Mouse (Mus musculus) MEL (cell line): Measurements from ENCODE around the gene Ncapd2. TPM values are rescaled to one million over a fixed set of nuclear protein-coding genes. Genes with fewer than 3 reads are reported as not detected.

ENCODE experiments used
- DNase-seq: peaks from one replicate; pipeline ENCODE4 v3.0.0; 2011; ENCODE audit warnings: low read depth, low spot score
- H3K27ac ChIP-seq: 2 replicates; pipeline ENCODE4 v1.5.1; 2012; ENCODE audit warnings: low read depth, mild to moderate bottlenecking, control low read depth, low read length, moderate library complexity; ENCODE audit not compliant: control insufficient read depth
- H3K27me3 ChIP-seq, 2 experiments: fragments of 150-350 bp in 1 of 2; sonication (generic) in 1 of 2; 2 replicates each; pipeline ENCODE4 v1.6.1; 2012; ENCODE audit warnings: low read length in 2 of 2, mild to moderate bottlenecking in 2 of 2, improper control_type of control experiment in 1 of 2, moderate library complexity in 1 of 2; ENCODE audit not compliant: insufficient read depth in 2 of 2, control insufficient read depth in 1 of 2
- H3K36me3 ChIP-seq, 2 experiments: 2 replicates each; pipeline ENCODE4 v1.6.1; 2012 to 2014; ENCODE audit warnings: low read length in 2 of 2, improper control_type of control experiment in 1 of 2, inconsistent platforms in 1 of 2, mild to moderate bottlenecking in 1 of 2; ENCODE audit not compliant: insufficient read depth in 2 of 2, control insufficient read depth in 1 of 2
- H3K4me1 ChIP-seq, 2 experiments: fragments of 150-350 bp in 1 of 2; sonication (generic) in 1 of 2; 2 replicates each; pipeline ENCODE4 v1.6.1; 2012; ENCODE audit warnings: low read length in 2 of 2, improper control_type of control experiment in 1 of 2, mild to moderate bottlenecking in 1 of 2; ENCODE audit not compliant: insufficient read depth in 2 of 2, control insufficient read depth in 1 of 2
- H3K4me3 ChIP-seq, 2 experiments: fragments of 150-350 bp in 1 of 2; sonication (generic) in 1 of 2; 2 replicates each; pipeline ENCODE4 v1.5.1; 2012; ENCODE audit warnings: low read depth in 2 of 2, low read length in 2 of 2, mild to moderate bottlenecking in 2 of 2, moderate library complexity in 2 of 2, control low read depth in 1 of 2, improper control_type of control experiment in 1 of 2; ENCODE audit not compliant: control insufficient read depth in 1 of 2, insufficient read depth in 1 of 2
- H3K79me2 ChIP-seq: 2 replicates; pipeline ENCODE4 v1.6.1; 2012; ENCODE audit warnings: mild to moderate bottlenecking, low read length, moderate library complexity; ENCODE audit not compliant: control insufficient read depth, poor library complexity, insufficient read depth
- H3K9ac ChIP-seq: 2 replicates; pipeline ENCODE4 v1.6.1; 2012; ENCODE audit warnings: low read depth, mild to moderate bottlenecking, control low read depth, low read length, moderate library complexity; ENCODE audit not compliant: control insufficient read depth, poor library complexity, severe bottlenecking
- H3K9me3 ChIP-seq: fragments of 150-350 bp; sonication (generic); replicated peaks from 2 replicates; pipeline ENCODE4 v1.6.1; 2012; ENCODE audit warnings: mild to moderate bottlenecking, low read length, improper control_type of control experiment, moderate library complexity; ENCODE audit not compliant: insufficient read depth
- CHD2 ChIP-seq: IDR thresholded peaks from 2 replicates; pipeline ENCODE4 v1.6.1; 2011; ENCODE audit warnings: low read length, improper control_type of control experiment
- ELF1 ChIP-seq: IDR thresholded peaks from 2 replicates; pipeline ENCODE4 v1.6.1; 2014; ENCODE audit warnings: low read depth, mild to moderate bottlenecking, inconsistent platforms, low read length, improper control_type of control experiment, moderate library complexity
- ETS1 ChIP-seq: IDR thresholded peaks from 2 replicates; pipeline ENCODE4 v1.6.1; 2012; ENCODE audit warnings: low read depth, mild to moderate bottlenecking, inconsistent platforms, low read length, improper control_type of control experiment, moderate library complexity
- GABPA ChIP-seq: IDR thresholded peaks from 2 replicates; pipeline ENCODE4 v1.6.1; 2012; ENCODE audit warnings: low read depth, mild to moderate bottlenecking, inconsistent platforms, low read length, improper control_type of control experiment, moderate library complexity
- GATA1 ChIP-seq: IDR thresholded peaks from 2 replicates; pipeline ENCODE4 v1.6.1; 2011; ENCODE audit warnings: low read depth, low read length, improper control_type of control experiment
- MEF2A ChIP-seq: IDR thresholded peaks from 2 replicates; pipeline ENCODE4 v1.6.1; 2014; ENCODE audit warnings: low read depth, mild to moderate bottlenecking, inconsistent platforms, low read length, improper control_type of control experiment; ENCODE audit not compliant: poor library complexity, insufficient replicate concordance, severe bottlenecking; ENCODE audit errors: extremely low read depth
- POLR2A ChIP-seq, 2 experiments: IDR thresholded peaks; 2 replicates each; pipeline ENCODE4 v1.6.1; 2011 to 2012; ENCODE audit warnings: low read length in 2 of 2, mild to moderate bottlenecking in 2 of 2, control low read depth in 1 of 2, improper control_type of control experiment in 1 of 2, low read depth in 1 of 2, moderate library complexity in 1 of 2; ENCODE audit not compliant: control insufficient read depth in 1 of 2, insufficient read depth in 1 of 2, poor library complexity in 1 of 2
- POLR2AphosphoS2 ChIP-seq: IDR thresholded peaks from 2 replicates; pipeline ENCODE4 v1.6.1; 2011; ENCODE audit warnings: low read length, improper control_type of control experiment
- RAD21 ChIP-seq: IDR thresholded peaks from 2 replicates; pipeline ENCODE4 v1.6.1; 2011; ENCODE audit warnings: mild to moderate bottlenecking, low read depth, low read length, improper control_type of control experiment
- TCF12 ChIP-seq: IDR thresholded peaks from 2 replicates; pipeline ENCODE4 v1.6.1; 2014; ENCODE audit warnings: low read depth, mild to moderate bottlenecking, inconsistent platforms, low read length, improper control_type of control experiment, moderate library complexity
- UBTF ChIP-seq: IDR thresholded peaks from 2 replicates; pipeline ENCODE4 v1.6.1; 2012; ENCODE audit warnings: low read depth, mild to moderate bottlenecking, inconsistent platforms, low read length, improper control_type of control experiment, moderate library complexity, borderline replicate concordance; ENCODE audit not compliant: insufficient read depth
- USF1 ChIP-seq: IDR thresholded peaks from 2 replicates; pipeline ENCODE4 v1.6.1; 2014; ENCODE audit warnings: low read depth, mild to moderate bottlenecking, inconsistent platforms, low read length, improper control_type of control experiment, moderate library complexity
- ZKSCAN1 ChIP-seq: IDR thresholded peaks from 2 replicates; pipeline ENCODE4 v1.6.1; 2012; ENCODE audit warnings: low read depth, mild to moderate bottlenecking, inconsistent platforms, low read length, improper control_type of control experiment, moderate library complexity
- ZMIZ1 ChIP-seq: IDR thresholded peaks from 2 replicates; pipeline ENCODE4 v1.6.1; 2012; ENCODE audit warnings: low read depth, mild to moderate bottlenecking, inconsistent platforms, low read length, improper control_type of control experiment, moderate library complexity
- polyA plus RNA-seq, 2 experiments: library from polyadenylated mRNA; stranded (reverse) in 1 of 2; unstranded in 1 of 2; fragments of >175 nt in 1 of 2; fragments of >200 nt in 1 of 2; gene quantifications; 2 replicates each; pipeline versions ENCODE4 v1.2.1 to v1.2.4; 2012; ENCODE audit warnings: low replicate concordance in 2 of 2, low read depth in 1 of 2; ENCODE audit not compliant: insufficient read length in 2 of 2, insufficient read depth in 1 of 2, missing spikeins in 1 of 2
- total RNA-seq: library from RNA; depleted of rRNA; stranded (reverse); fragments of 300-350 nt; gene quantifications from 2 replicates; pipeline ENCODE4 v1.2.3, GENCODE M21; 2012

Gene Ncapd2
- total and polyA plus RNA-seq, 3 experiments: 86.6 to 394 TPM; not detected in 1

GRCm38 (mm10) chr6:125215148-125215954 is 23.9 kb upstream of the Ncapd2 start, which contains the start of gene Vamp1 (continued):
- TF ChIP-seq GATA1 (no peak), ELF1 (peak; percentile 85), TCF12 (peak; percentile 89), GABPA (no peak), POLR2A (IDR thresholded peaks at IDR 0.05; ENCODE audit: control insufficient read depth in 1 of 2, insufficient read depth in 1 of 2, low read depth in 1 of 2, low read length in 2 of 2, poor library complexity in 1 of 2) (peak; percentile 78 to 99), USF1 (0 out of 2 replicates have a peak, but pooled peaks have one; percentile 33), ZKSCAN1 (no peak), ZMIZ1 (peak; percentile 97), MEF2A (no peak), RAD21 (no peak), CHD2 (peak; percentile 33; the same call in 1 of the 2 replicates), ETS1 (peak; percentile 77)

DNA sequence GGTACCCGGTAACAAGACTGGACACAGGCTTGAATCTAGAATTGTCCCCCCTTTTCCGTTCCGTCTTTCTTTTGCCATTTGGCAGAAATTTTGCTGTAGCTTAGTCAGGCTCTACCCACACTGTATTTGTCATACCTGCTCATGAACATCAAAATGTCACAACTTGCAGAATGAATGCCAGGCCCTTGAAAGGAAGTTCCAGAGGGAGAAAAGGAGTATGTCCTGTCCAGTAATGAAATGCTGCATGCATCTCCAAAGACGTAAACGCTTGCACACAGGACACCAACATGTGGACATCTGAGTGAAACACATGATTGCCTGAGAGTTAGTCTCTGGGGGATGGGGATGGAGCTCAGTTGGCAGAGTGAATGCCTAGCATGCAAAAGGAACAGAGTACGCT is 22.2 kb upstream of the Ncapd2 start:
- Histone ChIP-seq H3K79me2 (no peaks in the 10 kb centered on the region; the same call in 1 of the 2 replicates), H3K36me3 (peaks cover 0 to 13% of the 10 kb centered on the region in 2 experiments; a peak in 2 of 4 replicates), H3K27me3 (peaks cover 2 to 6% of the 10 kb centered on the region in 2 experiments; a peak in 1 of 4 replicates), H3K9ac (no peak overlapping the region), H3K9me3 (no peaks in the 10 kb centered on the region), H3K4me3 (no peak overlapping the region), H3K27ac (no peak overlapping the region), H3K4me1 (peaks cover 6 to 17% of the 10 kb centered on the region in 2 experiments)
- TF ChIP-seq UBTF: no peak
- TF ChIP-seq CHD2: no peak
- no peak for DNase-seq

DNA sequence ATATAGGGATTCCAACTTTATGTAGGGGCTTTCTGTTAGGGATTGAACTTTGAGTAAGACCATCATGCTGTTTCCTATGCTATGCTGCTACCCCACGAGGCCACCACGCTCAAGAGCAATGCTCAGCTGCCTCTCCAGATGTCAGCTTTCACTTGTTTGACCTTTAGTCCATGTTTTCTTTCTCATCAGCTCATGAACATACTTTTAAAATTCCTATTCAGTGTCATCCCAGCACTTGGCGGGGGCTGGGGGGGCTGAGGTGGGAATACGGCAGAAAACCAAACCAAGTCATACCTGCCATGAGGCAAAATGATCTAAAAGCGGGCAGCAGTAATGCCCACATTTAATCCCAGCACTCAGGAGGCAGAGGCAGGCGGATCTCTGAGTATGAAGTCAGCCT is 21.6 kb upstream of the Ncapd2 start:
- H3K4me3 ChIP-seq: no peak overlapping the region
- no peak for TF ChIP-seq POLR2AphosphoS2
- TF ChIP-seq, all 39 proteins: peak for 0
- no peak for DNase-seq
- Histone ChIP-seq H3K27me3 (peaks cover 2 to 6% of the 10 kb centered on the region in 2 experiments; a peak in 1 of 4 replicates), H3K9me3 (no peaks in the 10 kb centered on the region), H3K4me1 (peaks cover 6 to 12% of the 10 kb centered on the region in 2 experiments), H3K9ac (no peak overlapping the region), H3K36me3 (peaks cover 0 to 9% of the 10 kb centered on the region in 2 experiments; a peak in 1 of 4 replicates), H3K79me2 (no peaks in the 10 kb centered on the region; the same call in 1 of the 2 replicates), H3K27ac (no peak overlapping the region)
